Mouse (Mus musculus): Measurements from ENCODE around the gene Map2k3. TPM values are rescaled to one million over a fixed set of nuclear protein-coding genes. Genes with fewer than 3 reads are reported as not detected.

Map2k3 gene
- polyA plus RNA-seq, 1 experiment from 2014 or later, result 138 TPM

Other genes with a start within 250 kb of the Map2k3 start
- 61.7 and 63.6 TPM in 2 replicates for gene Llgl1, start 232.3 kb upstream of the Map2k3 start, polyA plus RNA-seq (2015; fragmentation: Nextera tagmentation; extraction: Ambion mirVana)
- 93.7 and 94.3 TPM in 2 replicates for gene Flii, start 204.8 kb upstream of the Map2k3 start, polyA plus RNA-seq (2015; fragmentation: Nextera tagmentation; extraction: Ambion mirVana)
- 16.2 and 17.2 TPM in 2 replicates for gene Mief2, start 203.6 kb upstream of the Map2k3 start, polyA plus RNA-seq (2015; fragmentation: Nextera tagmentation; extraction: Ambion mirVana)
- gene Top3a, start 154.7 kb upstream of the Map2k3 start, polyA plus RNA-seq (2015; fragmentation: Nextera tagmentation; extraction: Ambion mirVana), result 17.1 and 19.6 TPM in 2 replicates
- gene Smcr8, start 154.5 kb upstream of the Map2k3 start, polyA plus RNA-seq (2015; fragmentation: Nextera tagmentation; extraction: Ambion mirVana), result 6.6 and 7.6 TPM in 2 replicates
- gene Shmt1, start 120.3 kb upstream of the Map2k3 start, polyA plus RNA-seq (2015; fragmentation: Nextera tagmentation; extraction: Ambion mirVana), result 79.4 and 84.6 TPM in 2 replicates
- gene Dhrs7b, start 101.4 kb upstream of the Map2k3 start, polyA plus RNA-seq (2015; fragmentation: Nextera tagmentation; extraction: Ambion mirVana), result 41.7 and 42.8 TPM in 2 replicates
- 72.0 and 79.6 TPM in 2 replicates for gene Tmem11, start 52.8 kb upstream of the Map2k3 start, polyA plus RNA-seq (2015; fragmentation: Nextera tagmentation; extraction: Ambion mirVana)
- 29.9 and 31.2 TPM in 2 replicates for gene Natd1, start 17.3 kb upstream of the Map2k3 start, polyA plus RNA-seq (2015; fragmentation: Nextera tagmentation; extraction: Ambion mirVana)
- 0.30 and 0.32 TPM in 2 replicates for gene Kcnj12, start 90.5 kb downstream of the Map2k3 start, polyA plus RNA-seq (2015; fragmentation: Nextera tagmentation; extraction: Ambion mirVana)
- 1.3 and 1.8 TPM in 2 replicates for gene Tnfrsf13b, start 194.7 kb downstream of the Map2k3 start, polyA plus RNA-seq (2015; fragmentation: Nextera tagmentation; extraction: Ambion mirVana)
- gene Usp22, start 243.0 kb downstream of the Map2k3 start, polyA plus RNA-seq (2015; fragmentation: Nextera tagmentation; extraction: Ambion mirVana), result 137 and 144 TPM in 2 replicates